Mouse (Mus musculus) lung, adult 2 months (tissue): ENCODE results near the gene Hacd2. TPM values are rescaled to one million over a fixed set of nuclear protein-coding genes. Genes with fewer than 3 reads are reported as not detected.

Experiments
- DNase-seq: peaks from one replicate; pipeline ENCODE4 v3.0.0; 2022
- H3K4me1 ChIP-seq: fragments of 200-500 bp; 2 replicates; pipeline ENCODE4 v1.6.1; 2011; ENCODE audit warnings: low read length; ENCODE audit not compliant: control insufficient read depth, insufficient read depth
- H3K4me3 ChIP-seq: fragments of 200-500 bp; replicated peaks from 2 replicates; pipeline ENCODE3; 2011; ENCODE audit warnings: low read depth, mild to moderate bottlenecking, control low read depth, low read length; ENCODE audit errors: extremely low read depth
- CTCF ChIP-seq: fragments of 200-500 bp; IDR thresholded peaks from 2 replicates; pipeline ENCODE4 v1.5.1; 2011; ENCODE audit warnings: mild to moderate bottlenecking, low read length, control low read depth; ENCODE audit not compliant: insufficient read depth
- POLR2A ChIP-seq: fragments of 200-500 bp; IDR thresholded peaks from 2 replicates; pipeline ENCODE4 v1.6.1; 2011; ENCODE audit warnings: low read depth, mild to moderate bottlenecking, control low read depth, low read length, borderline replicate concordance; ENCODE audit errors: extremely low read depth
- WGBS: fragments of 180-500 bp; shearing (Covaris S2); methylation state at CpG from one replicate; pipeline ENCODE4 v1.1.7; 2018; 5-methylcytosine and 5-hydroxymethylcytosine counted together
- polyA plus RNA-seq: library from polyadenylated mRNA; depleted of rRNA; stranded (reverse); fragments of >200 nt; gene quantifications from 2 replicates; pipeline ENCODE4 v1.2.3, GENCODE M21; 2012

Hacd2 gene
- polyA plus RNA-seq, 1 experiment: 22.5 TPM

- peaks cover 8% of the 10 kb centered on the region for H3K4me1 ChIP-seq
- TF ChIP-seq CTCF (no peak), POLR2A (no peak)
- H3K4me3 ChIP-seq: no peak overlapping the region
- WGBS: 67% methylated on average over 5 of the region's 5 CpGs
- no peak for DNase-seq
These were observed 28.8 kb downstream of the Hacd2 start for GRCm38 (mm10) chr16:35051066-35051465.

- TF ChIP-seq CTCF (no peak), POLR2A (no peak)
- WGBS: 100% methylated on average over 1 of the region's 1 CpGs
- DNase-seq: no peak
- H3K4me3 ChIP-seq: no peak overlapping the region
- H3K4me1 ChIP-seq: peaks cover 10% of the 10 kb centered on the region
These were observed 30.0 kb downstream of the Hacd2 start for GRCm38 (mm10) chr16:35052191-35052590.

DNA sequence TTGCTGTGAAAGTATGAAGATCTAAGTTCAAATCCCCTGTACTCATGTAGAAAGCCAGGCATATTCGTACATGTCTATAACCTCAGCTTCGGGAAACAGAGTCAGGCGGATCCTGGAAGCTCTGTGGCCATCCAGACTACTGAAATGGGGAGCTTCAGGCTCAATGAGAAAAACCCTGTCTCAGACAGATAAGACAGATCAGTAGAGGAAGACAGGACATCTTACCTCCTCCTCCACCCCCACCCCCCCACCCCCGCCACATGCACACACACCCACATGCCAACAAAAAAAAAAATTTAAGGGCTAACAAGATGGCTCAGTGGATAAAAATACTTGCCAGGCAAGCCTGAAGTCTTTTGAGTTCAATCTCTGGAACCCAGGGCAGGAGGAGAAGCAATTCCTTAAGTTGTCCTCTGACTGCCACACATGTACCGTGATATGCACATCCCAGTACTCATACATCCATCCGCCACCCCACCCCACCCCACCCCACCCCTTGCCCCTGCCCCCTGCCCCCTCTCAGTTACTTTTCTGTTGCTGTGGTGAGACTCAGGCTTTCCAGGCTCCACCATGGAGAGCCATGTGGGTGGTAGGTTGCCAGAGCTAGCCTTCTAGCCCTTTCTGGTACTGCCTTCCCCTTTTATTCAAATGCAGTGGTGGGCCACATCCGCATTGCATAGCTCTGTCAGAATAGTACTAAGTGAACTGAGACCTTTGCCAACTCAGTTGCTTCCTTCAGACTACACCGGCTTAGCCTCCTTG lies 32.4 kb downstream of the Hacd2 start:
- H3K4me1 ChIP-seq: peaks cover 10% of the 10 kb centered on the region
- no peak for DNase-seq
- 88% methylated on average over 8 of the region's 8 CpGs for WGBS

DNA sequence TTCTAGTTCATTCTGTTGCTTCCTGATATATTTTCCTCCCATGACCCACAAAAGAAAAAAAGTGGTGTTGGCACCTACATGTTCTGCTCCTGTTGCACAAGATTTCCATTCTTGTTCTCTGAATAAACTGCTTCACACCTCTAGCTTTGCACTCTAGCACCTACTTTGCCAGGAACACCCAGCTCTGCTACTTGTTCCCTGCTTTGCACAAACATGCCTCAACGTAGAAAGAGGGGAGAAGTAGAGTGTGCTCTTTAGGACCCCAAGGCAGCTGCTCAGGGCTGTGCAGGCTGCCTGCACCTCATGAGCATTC lies 32.9 kb downstream of the Hacd2 start:
- no peak for DNase-seq
- WGBS: 56% methylated on average over 1 of the region's 1 CpGs

More for the DNA sequence above, 32.4 kb downstream of the Hacd2 start:
- H3K4me3 ChIP-seq: no peak overlapping the region
- TF ChIP-seq CTCF (no peak), POLR2A (no peak)

GRCm38 (mm10) chr16:35055861-35056260 lies 33.6 kb downstream of the Hacd2 start:
- no peak for DNase-seq
- no peak for TF ChIP-seq CTCF
- no peak for TF ChIP-seq POLR2A
- H3K4me1 ChIP-seq: peaks cover 10% of the 10 kb centered on the region
- WGBS: 55% methylated on average over 1 of the region's 1 CpGs
- no peak overlapping the region for H3K4me3 ChIP-seq

More for the DNA sequence above, 32.9 kb downstream of the Hacd2 start:
- no peak for TF ChIP-seq CTCF
- no peak for TF ChIP-seq POLR2A
- Histone ChIP-seq H3K4me3 (no peak overlapping the region), H3K4me1 (peaks cover 10% of the 10 kb centered on the region)

DNA sequence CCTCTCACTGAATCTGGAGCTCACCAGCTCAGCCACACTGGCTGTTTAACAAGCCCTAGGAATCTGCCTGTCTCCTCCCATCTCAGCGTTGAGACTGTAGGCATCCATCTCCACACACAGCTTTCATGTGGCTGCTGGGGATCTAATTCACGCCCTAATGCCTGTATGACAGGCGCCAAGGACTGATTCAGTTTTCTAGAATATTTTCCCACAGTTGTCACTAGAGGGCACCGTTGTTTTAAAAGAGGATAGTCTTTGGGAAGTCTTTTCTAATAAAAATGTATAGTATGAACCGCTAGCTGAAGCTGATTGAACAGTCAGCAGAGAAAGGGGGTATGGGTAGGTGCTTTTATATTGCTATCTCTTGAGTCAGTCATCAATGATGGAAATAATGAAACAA lies 34.1 kb downstream of the Hacd2 start:
- Histone ChIP-seq H3K4me1 (peaks cover 10% of the 10 kb centered on the region), H3K4me3 (no peak overlapping the region)
- peak; percentile 21 for DNase-seq
- 21% methylated on average over 5 of the region's 5 CpGs for WGBS
- TF ChIP-seq POLR2A (no peak), CTCF (no peak)

DNA sequence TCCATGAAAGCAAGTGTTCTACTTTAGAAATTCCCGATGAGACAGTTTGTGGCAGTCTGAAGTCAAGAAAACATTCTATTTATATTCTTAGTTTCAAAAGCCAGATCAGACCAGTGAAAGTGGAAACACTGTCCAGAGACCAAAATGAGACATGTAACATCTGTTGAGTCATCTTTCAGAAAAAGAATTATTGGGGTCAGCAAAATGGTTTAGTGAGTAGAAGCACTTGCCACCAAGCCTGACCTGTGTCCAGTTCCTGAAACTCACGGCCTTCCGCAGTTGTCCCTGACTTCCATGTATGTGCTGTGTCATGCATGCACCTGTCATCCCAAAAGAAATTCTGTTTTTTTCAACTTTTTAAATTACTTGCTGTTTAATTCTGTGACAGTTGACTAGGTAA lies 34.6 kb downstream of the Hacd2 start:
- Histone ChIP-seq H3K4me1 (peaks cover 10% of the 10 kb centered on the region), H3K4me3 (no peak overlapping the region)
- no peak for TF ChIP-seq POLR2A
- TF ChIP-seq CTCF: no peak
- DNase-seq: no peak
- 73% methylated on average over 3 of the region's 3 CpGs for WGBS

DNA sequence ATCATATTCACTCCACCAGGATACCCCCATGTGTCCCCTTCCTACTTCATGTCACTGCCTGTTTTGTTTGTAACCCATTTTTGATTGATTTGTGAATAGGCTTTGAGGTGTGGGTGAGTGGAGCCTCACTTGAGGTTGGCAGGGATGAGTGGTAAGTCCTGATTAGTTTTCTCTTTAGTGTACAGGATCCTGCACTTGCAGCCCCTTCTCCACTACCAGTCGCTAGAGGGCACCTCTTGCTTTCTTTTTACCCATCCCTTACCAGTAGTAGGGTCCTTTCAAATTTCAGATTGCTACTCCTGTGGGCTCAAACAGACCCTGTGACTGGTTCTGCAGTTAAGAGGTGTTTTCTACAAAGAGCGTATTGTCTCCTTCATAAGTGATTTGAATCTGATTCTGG lies 38.8 kb downstream of the Hacd2 start:
- Histone ChIP-seq H3K4me1 (0 out of 2 replicates have a peak, but pooled peaks cover 3% of the 10 kb centered on the region), H3K4me3 (no peak overlapping the region)
- TF ChIP-seq POLR2A (no peak), CTCF (no peak; the same call in 1 of the 2 replicates)
- DNase-seq: no peak
- 54% methylated on average over 2 of the region's 2 CpGs for WGBS

DNA sequence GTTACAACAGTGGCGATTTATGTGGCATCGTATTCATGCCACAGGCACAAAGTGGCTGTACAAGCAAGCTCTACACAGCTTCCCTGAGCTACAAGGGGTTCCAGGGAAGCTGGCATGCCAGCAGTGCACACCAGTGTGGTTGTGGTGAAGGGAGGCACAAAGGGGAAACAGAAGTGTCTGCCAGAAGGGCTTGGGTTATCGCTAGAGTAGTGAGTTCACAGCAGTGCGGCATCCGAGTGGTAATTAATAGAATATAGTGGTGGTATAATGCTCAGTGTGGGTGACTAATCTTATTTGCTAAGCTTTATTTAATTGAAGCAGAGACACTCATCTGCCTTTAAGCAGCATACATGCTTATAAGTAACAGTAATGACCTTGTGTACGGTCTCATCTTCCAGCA lies 43.5 kb downstream of the Hacd2 start:
- WGBS: 93% methylated on average over 6 of the region's 6 CpGs
- DNase-seq: no peak
- no peaks in the 10 kb centered on the region for H3K4me1 ChIP-seq
- no peak overlapping the region for H3K4me3 ChIP-seq
- TF ChIP-seq CTCF (no peak), POLR2A (no peak)

- H3K4me3 ChIP-seq: no peak overlapping the region
These were observed 44.9 kb downstream of the Hacd2 start for GRCm38 (mm10) chr16:35067095-35067494.

DNA sequence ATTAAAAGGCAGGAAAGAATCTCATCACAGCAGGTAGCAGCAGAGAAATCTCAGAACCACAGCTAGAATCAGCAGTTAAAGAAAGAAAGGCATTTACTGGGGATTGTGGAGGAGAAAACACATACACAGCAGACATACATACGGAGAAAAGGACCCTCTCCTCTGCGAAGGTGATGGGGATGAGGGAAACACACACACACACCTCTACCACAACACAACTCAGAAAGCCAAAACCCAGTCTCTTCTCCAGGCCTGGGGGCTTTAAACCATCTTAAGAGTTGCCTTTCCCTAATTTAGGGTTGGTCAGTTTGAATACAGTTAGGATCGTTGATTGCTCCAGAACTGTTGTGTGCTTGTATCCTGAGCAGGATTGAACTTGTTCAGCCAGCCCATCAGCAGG lies 45.4 kb downstream of the Hacd2 start:
- no peak for DNase-seq
- H3K4me3 ChIP-seq: no peak overlapping the region
- WGBS: 96% methylated on average over 3 of the region's 3 CpGs
- no peaks in the 10 kb centered on the region for H3K4me1 ChIP-seq
- TF ChIP-seq CTCF: no peak
- TF ChIP-seq POLR2A: no peak

More at GRCm38 (mm10) chr16:35067095-35067494, 44.9 kb downstream of the Hacd2 start:
- TF ChIP-seq POLR2A (no peak), CTCF (no peak)
- H3K4me1 ChIP-seq: no peaks in the 10 kb centered on the region
- no peak for DNase-seq
- WGBS: 66% methylated on average over 8 of the region's 8 CpGs

DNA sequence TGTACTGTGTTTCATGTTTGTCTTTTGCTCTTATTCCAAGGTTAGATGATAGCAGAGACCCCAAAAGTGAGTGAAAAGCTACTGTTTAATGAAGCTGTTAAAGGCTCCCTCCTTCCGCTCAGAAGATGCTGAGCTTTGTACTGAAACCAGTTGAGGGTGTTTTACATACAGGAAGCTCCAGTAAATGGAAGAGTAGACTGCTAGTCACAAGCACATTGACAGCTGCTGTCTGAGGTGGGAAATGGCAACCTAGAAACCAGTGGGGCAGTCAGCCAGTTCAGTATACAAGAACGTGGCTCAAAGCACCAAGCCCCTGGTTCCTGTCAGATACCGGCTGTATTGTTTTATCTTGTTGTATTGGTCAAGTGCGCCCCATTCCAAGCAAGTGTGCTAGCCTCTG lies 46.7 kb downstream of the Hacd2 start:
- H3K4me1 ChIP-seq: no peaks in the 10 kb centered on the region
- 83% methylated on average over 4 of the region's 4 CpGs for WGBS
- TF ChIP-seq CTCF: no peak
- no peak for TF ChIP-seq POLR2A
- H3K4me3 ChIP-seq: no peak overlapping the region
- no peak for DNase-seq
